Mouse (Mus musculus) olfactory bulb, adult 2 months (tissue): Measurements from ENCODE around the gene Klhl5. TPM values are rescaled to one million over a fixed set of nuclear protein-coding genes. Genes with fewer than 3 reads are reported as not detected.
A peak's percentile ranks its signal among the peaks of the same experiment; 100 is the strongest.

Experiments used
- H3K27ac ChIP-seq: fragments of 200-500 bp; 2 replicates; pipeline ENCODE4 v1.5.1; 2012; ENCODE audit warnings: low read depth, low read length; ENCODE audit not compliant: insufficient read depth
- H3K4me1 ChIP-seq: fragments of 200-500 bp; 2 replicates; pipeline ENCODE4 v1.6.1; 2012; ENCODE audit warnings: low read length; ENCODE audit not compliant: control insufficient read depth, insufficient read depth
- H3K4me3 ChIP-seq: fragments of 200-500 bp; 2 replicates; pipeline ENCODE4 v1.5.1; 2012; ENCODE audit warnings: mild to moderate bottlenecking, low read depth, low read length, moderate library complexity; ENCODE audit not compliant: insufficient read depth
- CTCF ChIP-seq: fragments of 200-500 bp; IDR thresholded peaks from 2 replicates; pipeline ENCODE4 v1.5.1; 2012; ENCODE audit warnings: low read depth, mild to moderate bottlenecking, low read length, moderate library complexity; ENCODE audit not compliant: insufficient read depth
- POLR2A ChIP-seq: fragments of 200-500 bp; IDR thresholded peaks from 2 replicates; pipeline ENCODE4 v1.6.1; 2012; ENCODE audit warnings: mild to moderate bottlenecking, low read depth, low read length, moderate library complexity; ENCODE audit not compliant: insufficient read depth
- WGBS: fragments of 180-500 bp; shearing (Covaris S2); methylation state at CpG from one replicate; pipeline ENCODE4 v1.1.7; 2018; 5-methylcytosine and 5-hydroxymethylcytosine counted together
- polyA plus RNA-seq: library from polyadenylated mRNA; stranded (reverse); fragments of >200 nt; gene quantifications from 2 replicates; pipeline ENCODE4 v1.2.4, GENCODE M21; 2012; ENCODE audit warnings: low replicate concordance; ENCODE audit not compliant: missing spikeins, insufficient read depth, insufficient read length

Gene Klhl5
- polyA plus RNA-seq, 1 experiment, result not detected

DNA sequence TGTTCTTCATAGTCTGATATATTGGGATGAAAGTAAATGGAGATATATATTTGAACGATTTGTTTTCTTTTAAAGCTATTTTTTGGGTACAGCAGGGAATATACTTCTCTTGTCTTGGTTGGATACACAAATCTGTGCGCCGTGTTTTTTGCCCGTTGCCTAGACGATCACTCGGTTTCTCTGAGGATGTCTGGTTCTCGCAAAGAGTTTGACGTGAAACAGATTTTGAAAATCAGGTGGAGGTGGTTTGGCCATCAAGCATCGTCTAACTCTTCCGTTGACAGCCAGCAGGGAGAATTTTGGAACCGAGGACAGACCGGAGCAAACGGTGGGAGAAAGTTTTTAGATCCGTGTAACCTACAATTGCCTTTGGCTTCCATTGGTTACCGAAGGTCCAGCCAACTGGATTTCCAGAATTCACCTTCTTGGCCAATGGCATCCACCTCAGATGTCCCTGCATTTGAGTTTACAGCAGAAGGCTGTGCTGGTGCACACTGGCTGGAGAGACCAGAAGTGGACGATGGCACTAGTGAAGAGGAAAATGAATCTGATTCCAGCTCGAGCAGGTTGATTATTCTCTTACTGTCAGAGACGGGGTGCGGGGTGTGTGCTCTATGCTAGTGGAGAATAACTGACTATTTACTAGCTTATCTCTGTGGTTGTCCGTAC is 24.0 kb downstream of the Klhl5 start:
- Histone ChIP-seq H3K27ac (peak overlapping the region; percentile 78), H3K4me1 (peaks cover 2% of the 10 kb centered on the region; the same call in 1 of the 2 replicates), H3K4me3 (peak overlapping the region; percentile 68)
- WGBS, result 3% methylated on average over 20 of the region's 20 CpGs
- TF ChIP-seq POLR2A (no peak), CTCF (no peak)

DNA sequence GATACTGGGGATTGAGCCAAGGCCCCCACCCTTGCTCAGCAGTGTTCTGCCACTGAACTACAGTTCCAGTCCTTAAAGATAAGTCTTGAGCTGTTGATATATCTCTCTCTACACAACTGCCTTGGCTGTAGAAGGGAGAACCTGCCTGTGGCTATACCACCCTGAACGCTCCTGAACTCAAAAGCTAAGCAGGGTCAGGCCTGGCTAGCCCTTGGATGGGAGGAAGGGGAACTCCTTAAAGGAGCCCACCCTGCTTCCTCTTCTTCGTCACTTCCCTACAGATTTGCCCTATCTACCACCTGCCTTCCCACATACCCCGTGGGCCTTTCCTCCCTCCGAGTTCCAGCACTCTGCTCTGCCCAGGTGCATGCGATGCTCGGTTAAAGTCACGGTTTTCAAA is 28.8 kb downstream of the Klhl5 start:
- H3K4me1 ChIP-seq, result peaks cover 6% of the 10 kb centered on the region; the same call in 1 of the 2 replicates
- H3K27ac ChIP-seq, result no peak overlapping the region
- 77% methylated on average over 7 of the region's 7 CpGs for WGBS
- TF ChIP-seq CTCF, result no peak
- no peak for TF ChIP-seq POLR2A
- H3K4me3 ChIP-seq, result no peak overlapping the region

DNA sequence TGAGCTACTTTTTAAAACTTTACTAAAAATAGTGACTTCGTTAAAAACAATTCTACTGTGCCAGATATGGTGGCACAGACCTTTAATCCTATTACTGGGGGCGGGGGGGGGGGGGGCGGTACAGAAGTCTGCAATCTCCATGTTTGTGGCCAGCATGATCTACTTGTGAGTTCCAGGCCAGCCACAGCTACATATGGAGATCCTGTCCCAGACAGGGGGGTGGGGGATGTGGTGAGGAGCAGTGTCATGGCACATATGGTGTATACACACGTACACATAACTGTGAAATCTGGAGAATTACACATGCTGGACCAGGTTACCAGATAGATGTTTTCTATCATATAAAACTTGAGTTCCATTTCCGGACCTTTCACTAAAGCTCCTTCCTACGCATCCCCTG is 29.7 kb downstream of the Klhl5 start:
- Histone ChIP-seq H3K4me1 (peaks cover 6% of the 10 kb centered on the region; the same call in 1 of the 2 replicates), H3K4me3 (no peak overlapping the region), H3K27ac (no peak overlapping the region)
- 73% methylated on average over 6 of the region's 6 CpGs for WGBS
- TF ChIP-seq POLR2A, result no peak
- no peak for TF ChIP-seq CTCF

DNA sequence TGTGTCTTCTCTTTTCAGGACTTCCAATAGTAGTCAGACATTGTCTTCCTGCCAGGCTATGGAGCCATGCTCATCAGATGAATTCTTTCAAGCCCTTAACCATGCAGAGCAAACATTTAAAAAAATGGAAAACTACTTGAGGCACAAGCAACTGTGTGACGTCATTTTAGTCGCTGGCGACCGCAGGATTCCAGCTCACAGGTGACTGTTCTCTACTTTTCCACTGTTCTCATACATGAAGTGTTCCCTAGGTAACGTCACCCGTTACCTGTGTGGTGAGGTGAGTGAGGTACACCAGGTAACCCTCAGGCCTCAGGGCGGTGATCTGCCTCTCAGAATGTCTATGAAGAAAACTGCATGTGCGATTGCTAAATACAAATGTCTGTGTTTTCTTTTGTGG is 33.9 kb downstream of the Klhl5 start:
- H3K4me1 ChIP-seq, result peaks cover 5% of the 10 kb centered on the region; the same call in 1 of the 2 replicates
- WGBS, result 90% methylated on average over 8 of the region's 8 CpGs
- H3K27ac ChIP-seq, result no peak overlapping the region
- no peak for TF ChIP-seq CTCF
- TF ChIP-seq POLR2A, result no peak
- no peak overlapping the region for H3K4me3 ChIP-seq

DNA sequence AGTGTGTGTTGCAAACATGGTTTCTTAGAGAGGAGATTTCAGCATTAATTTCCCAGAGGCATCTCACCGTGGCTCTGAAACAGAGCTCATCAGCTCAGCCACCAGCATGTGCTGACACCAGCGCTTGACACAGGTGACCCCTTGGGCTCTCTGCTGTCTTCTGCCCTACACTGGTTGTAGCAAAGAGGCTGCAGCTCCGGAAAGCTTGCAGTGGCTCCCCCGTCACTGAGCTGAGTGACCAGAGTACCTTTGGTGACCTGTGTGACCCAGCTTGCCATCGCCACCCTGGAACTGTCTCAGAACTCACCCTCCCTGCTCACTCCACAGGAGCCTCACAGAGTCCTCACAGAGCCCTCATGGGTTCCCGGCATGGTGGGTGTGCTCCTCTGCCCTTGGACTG is 34.9 kb downstream of the Klhl5 start:
- WGBS, result 89% methylated on average over 6 of the region's 6 CpGs
- Histone ChIP-seq H3K4me1 (no peaks in the 10 kb centered on the region), H3K27ac (no peak overlapping the region), H3K4me3 (no peak overlapping the region)
- TF ChIP-seq CTCF (no peak), POLR2A (no peak)

DNA sequence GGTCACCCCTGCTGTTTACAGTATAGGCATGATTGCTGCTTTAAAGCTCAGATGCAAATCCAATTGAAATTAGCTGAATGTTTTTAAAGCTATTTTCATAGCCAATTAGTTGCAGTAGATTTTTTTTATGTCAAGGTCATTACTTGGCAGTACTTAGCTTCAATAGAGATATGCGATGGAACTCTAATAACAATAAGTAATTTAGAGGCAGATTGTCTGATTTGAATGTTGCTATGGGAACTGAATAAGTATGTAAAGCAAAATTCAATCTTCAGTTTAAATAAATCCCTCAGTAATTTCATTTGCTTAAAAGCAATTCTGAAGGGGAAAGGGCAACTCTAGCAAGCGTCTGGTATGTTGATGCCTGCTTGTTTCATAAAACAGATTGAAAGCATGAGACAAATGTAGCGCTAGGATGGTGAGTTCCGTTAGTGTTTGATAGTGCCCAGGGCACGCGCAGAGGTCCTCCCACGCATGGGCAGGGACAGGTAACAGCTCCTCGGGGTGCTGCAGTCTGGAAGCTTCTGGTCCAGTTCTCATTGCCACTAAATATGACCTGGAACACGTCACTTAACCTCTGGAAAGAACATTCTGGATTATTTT is 38.3 kb downstream of the Klhl5 start:
- TF ChIP-seq CTCF (no peak), POLR2A (no peak)
- Histone ChIP-seq H3K4me3 (no peak overlapping the region), H3K4me1 (0 out of 2 replicates have a peak, but pooled peaks cover 3% of the 10 kb centered on the region), H3K27ac (no peak overlapping the region)
- 87% methylated on average over 9 of the region's 9 CpGs for WGBS

DNA sequence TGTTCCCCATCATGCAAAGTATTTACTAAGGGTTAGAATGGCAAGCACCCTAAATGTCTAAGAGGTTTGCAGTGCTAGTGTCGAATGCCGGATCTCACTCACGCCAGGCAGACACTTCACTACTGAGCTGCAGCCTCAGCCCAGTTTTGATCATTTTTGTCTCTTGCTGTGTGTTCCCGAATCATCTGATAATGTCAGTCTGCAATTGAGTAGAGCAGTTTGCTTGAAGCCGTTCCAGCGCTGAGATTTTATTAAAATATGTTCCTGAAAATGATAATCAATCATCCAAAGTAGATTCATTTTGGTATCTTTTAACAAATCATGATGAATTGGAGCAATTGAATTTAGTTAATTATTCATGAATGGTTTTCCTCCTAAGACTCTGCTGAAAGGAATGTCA is 39.4 kb downstream of the Klhl5 start:
- 0 out of 2 replicates have a peak, but pooled peaks cover 3% of the 10 kb centered on the region for H3K4me1 ChIP-seq
- TF ChIP-seq CTCF, result no peak
- TF ChIP-seq POLR2A, result no peak
- no peak overlapping the region for H3K27ac ChIP-seq
- H3K4me3 ChIP-seq, result no peak overlapping the region
- WGBS, result 92% methylated on average over 6 of the region's 6 CpGs

DNA sequence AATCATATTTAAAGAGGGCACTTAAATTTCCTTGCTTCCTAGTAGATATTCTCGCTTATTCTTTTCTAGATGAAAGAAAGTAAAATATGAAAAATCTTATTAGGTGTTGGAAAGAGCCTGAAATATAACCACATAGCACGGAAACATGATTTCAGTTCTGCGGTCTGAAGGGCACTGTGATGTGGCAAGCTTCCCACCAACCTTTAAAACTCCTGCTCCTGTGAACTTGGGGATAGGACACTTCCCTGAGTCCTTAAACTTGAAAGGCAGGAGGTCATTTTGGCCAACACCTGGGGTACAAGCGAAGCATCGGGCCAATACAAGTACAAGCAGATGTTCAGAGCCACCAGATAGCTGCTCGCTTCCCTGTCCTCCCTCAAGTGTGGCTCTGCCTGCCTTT is 42.4 kb downstream of the Klhl5 start:
- H3K4me1 ChIP-seq, result 0 out of 2 replicates have a peak, but pooled peaks cover 3% of the 10 kb centered on the region
- no peak overlapping the region for H3K4me3 ChIP-seq
- WGBS, result 87% methylated on average over 6 of the region's 6 CpGs
- H3K27ac ChIP-seq, result no peak overlapping the region
- TF ChIP-seq POLR2A, result no peak
- no peak for TF ChIP-seq CTCF

DNA sequence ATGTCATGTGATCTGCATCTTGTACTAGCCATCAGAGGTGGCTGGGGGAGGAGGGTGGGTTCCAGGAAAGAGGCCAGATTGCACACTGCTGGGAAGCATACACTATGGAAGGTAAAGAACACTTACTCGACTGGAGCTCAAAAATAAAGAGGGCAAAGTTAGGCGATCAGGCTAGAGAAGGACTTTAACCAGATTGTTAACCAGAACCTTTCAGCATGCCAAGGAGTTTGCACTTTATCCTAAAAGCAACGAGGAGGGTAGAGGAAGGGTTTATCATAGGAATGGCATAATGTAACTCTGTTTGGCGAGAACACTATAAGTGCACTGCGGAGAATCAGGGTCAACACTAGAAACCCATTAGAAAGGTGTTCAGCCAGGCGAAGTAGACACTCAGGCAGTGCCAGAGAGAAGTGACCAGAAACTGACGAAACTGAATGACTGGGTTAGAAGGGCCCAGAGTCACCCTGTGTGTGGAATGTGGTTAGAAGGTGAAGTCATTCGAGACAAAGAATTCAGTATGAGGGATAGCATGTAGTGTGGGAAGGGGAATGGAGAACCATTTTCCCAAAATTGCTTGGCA is 43.1 kb downstream of the Klhl5 start:
- no peak overlapping the region for H3K27ac ChIP-seq
- WGBS, result 89% methylated on average over 8 of the region's 8 CpGs
- TF ChIP-seq POLR2A (no peak), CTCF (no peak)
- 0 out of 2 replicates have a peak, but pooled peaks cover 3% of the 10 kb centered on the region for H3K4me1 ChIP-seq
- H3K4me3 ChIP-seq, result no peak overlapping the region
